ENCODE assay signal across 28 mouse cellular contexts in the genomic region with DNA sequence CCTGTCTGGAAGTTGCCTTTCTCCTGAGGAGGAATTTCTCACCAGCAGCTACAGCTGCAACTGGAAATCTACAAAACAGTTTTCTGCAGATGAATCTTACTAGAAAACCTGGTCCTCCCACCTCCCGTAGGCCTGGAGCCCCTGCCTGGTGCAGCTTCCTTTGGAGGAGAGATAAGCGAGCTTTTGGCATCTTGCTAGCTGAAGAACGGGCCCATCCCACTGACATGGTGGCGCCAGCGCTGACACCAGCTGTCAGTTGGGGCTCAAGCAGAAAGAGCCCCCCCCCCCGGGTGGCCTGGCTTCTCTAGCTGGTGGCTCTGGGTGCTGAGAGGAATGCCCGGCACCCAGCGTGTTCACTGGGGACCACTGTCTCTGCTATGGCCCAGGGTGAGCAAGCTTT. TPM values are rescaled to one million over a fixed set of nuclear protein-coding genes. Genes with fewer than 3 reads are reported as not detected.
DNase-seq lines count a peak whose midpoint lies in the region; ATAC-seq lines count a peak whose summit lies in the region.
"Had no signal": no experiment of that assay in that cellular context is flagged by ENCODE, and none has a peak within 500 bp of the region (broad histone marks: within the 10 kb centered on the region; RNA-seq: fewer than 3 reads in every experiment).

No protein-coding gene starts in this region.

- no peaks in the 10 kb centered on the region for H3K9me3 ChIP-seq in heart, embryonic 15.5 days (replicated peaks)
- no peaks in the 10 kb centered on the region for H3K9me3 ChIP-seq in liver, embryonic 11.5 days (ENCODE audit: control insufficient read depth, low read length)
- H3K9me3 ChIP-seq in midbrain, embryonic 11.5 days (ENCODE audit: control insufficient read depth, low read length): no peaks in the 10 kb centered on the region
- H3K9me3 ChIP-seq in midbrain, embryonic 16.5 days (replicated peaks; ENCODE audit: control insufficient read depth, low read length, poor library complexity, severe bottlenecking): no peaks in the 10 kb centered on the region
- H3K9me3 ChIP-seq: embryonic facial prominence, embryonic 12.5 days; midbrain, embryonic 13.5 days had no signal

- H3K36me3 ChIP-seq in heart, embryonic 15.5 days: no peaks in the 10 kb centered on the region
- H3K36me3 ChIP-seq in liver, embryonic 11.5 days (ENCODE audit: control insufficient read depth, insufficient read depth, low read length): no peaks in the 10 kb centered on the region
- no peaks in the 10 kb centered on the region for H3K36me3 ChIP-seq in midbrain, embryonic 11.5 days (ENCODE audit: control insufficient read depth, insufficient read depth, low read length)
- no peaks in the 10 kb centered on the region for H3K36me3 ChIP-seq in midbrain, embryonic 16.5 days (ENCODE audit: control insufficient read depth, insufficient read depth, low read length)
- H3K36me3 ChIP-seq: embryonic facial prominence, embryonic 12.5 days; midbrain, embryonic 13.5 days had no signal

- no peak overlapping the region for H3K4me3 ChIP-seq in heart, embryonic 15.5 days
- no peak overlapping the region for H3K4me3 ChIP-seq in liver, embryonic 11.5 days (ENCODE audit: low read depth, low read length)
- H3K4me3 ChIP-seq in midbrain, embryonic 11.5 days (ENCODE audit: low read depth, low read length): no peak overlapping the region
- H3K4me3 ChIP-seq in midbrain, embryonic 16.5 days (ENCODE audit: low read depth, low read length): no peak overlapping the region
- H3K4me3 ChIP-seq: embryonic facial prominence, embryonic 12.5 days; left cerebral cortex, adult 2 months; midbrain, embryonic 13.5 days had no signal

- no peak overlapping the region for H3K9ac ChIP-seq in heart, embryonic 15.5 days
- H3K9ac ChIP-seq in liver, embryonic 11.5 days (ENCODE audit: low read depth, low read length): no peak overlapping the region
- H3K9ac ChIP-seq in midbrain, embryonic 11.5 days (ENCODE audit: low read length): no peak overlapping the region
- H3K9ac ChIP-seq in midbrain, embryonic 16.5 days (ENCODE audit: low read depth, low read length): no peak overlapping the region
- H3K9ac ChIP-seq: embryonic facial prominence, embryonic 12.5 days; forebrain, postnatal 0 days; liver, postnatal 0 days; midbrain, embryonic 13.5 days had no signal

- peak overlapping the region; percentile 70 for H3K27ac ChIP-seq in heart, embryonic 15.5 days
- peak overlapping the region; percentile 54 for H3K27ac ChIP-seq in liver, embryonic 11.5 days (ENCODE audit: low read depth, low read length)
- no peak overlapping the region for H3K27ac ChIP-seq in midbrain, embryonic 11.5 days (ENCODE audit: low read depth, low read length)
- no peak overlapping the region for H3K27ac ChIP-seq in midbrain, embryonic 16.5 days (ENCODE audit: low read length)
- H3K27ac ChIP-seq: embryonic facial prominence, embryonic 12.5 days; left cerebral cortex, adult 2 months; midbrain, embryonic 13.5 days had no signal

- peaks cover 4% of the 10 kb centered on the region; the same call in 1 of the 2 replicates for H3K27me3 ChIP-seq in heart, embryonic 15.5 days
- H3K27me3 ChIP-seq in liver, embryonic 11.5 days (replicated peaks; ENCODE audit: control insufficient read depth, insufficient read depth, low read length): peaks cover 18% of the 10 kb centered on the region
- H3K27me3 ChIP-seq in midbrain, embryonic 11.5 days (ENCODE audit: control insufficient read depth, insufficient read depth, low read length): peaks cover 7% of the 10 kb centered on the region
- H3K27me3 ChIP-seq in midbrain, embryonic 16.5 days (ENCODE audit: control insufficient read depth, insufficient read depth, low read depth, low read length): peaks cover 14% of the 10 kb centered on the region

- 23% methylated on average over 8 of the region's 8 CpGs for WGBS in heart, embryonic 15.5 days
- 30% methylated on average over 8 of the region's 8 CpGs for WGBS in liver, embryonic 11.5 days
- WGBS in midbrain, embryonic 11.5 days: 74% methylated on average over 8 of the region's 8 CpGs
- 73% methylated on average over 8 of the region's 8 CpGs for WGBS in midbrain, embryonic 16.5 days

- DNase-seq in heart, postnatal 4 days: no peak
- DNase-seq in liver, embryonic 11.5 days (ENCODE audit: low spot score): no peak
- DNase-seq in liver: no peak
- peak; percentile 80 for DNase-seq in midbrain, embryonic 11.5 days (ENCODE audit: low spot score, missing footprints)
- DNase-seq in kidney, adult 8-10 months: no peak
- DNase-seq: adrenal gland, postnatal 14 days; cerebellum, adult 2 months; cerebellum, postnatal 25 days; forebrain, postnatal 0 days; gastrocnemius, postnatal 14 days; heart, postnatal 10 days; kidney, adult 2 months; kidney, postnatal 10 days; liver, postnatal 0 days; right cerebral cortex, postnatal 14 days; spleen, adult 18-20 months had no signal

- ATAC-seq in heart, embryonic 15.5 days (replicated peaks; ENCODE audit: insufficient number of reproducible peaks, insufficient read depth, low FRiP score, low read depth): 0 out of 2 replicates have a peak, but pooled peaks have one; percentile 6
- ATAC-seq in liver, embryonic 11.5 days (replicated peaks; ENCODE audit: low FRiP score): no peak
- ATAC-seq in midbrain, embryonic 11.5 days (ENCODE audit: low FRiP score): no peak
- no peak for ATAC-seq in midbrain, embryonic 16.5 days
- ATAC-seq: forebrain, postnatal 0 days; hindbrain, embryonic 16.5 days; liver, postnatal 0 days; midbrain, embryonic 13.5 days had no signal

- H3K4me1 ChIP-seq in heart, embryonic 15.5 days (replicated peaks): peaks cover 76% of the 10 kb centered on the region
- H3K4me1 ChIP-seq in liver, embryonic 11.5 days (replicated peaks; ENCODE audit: control insufficient read depth, insufficient read depth, low read length): peaks cover 28% of the 10 kb centered on the region
- peaks cover 5% of the 10 kb centered on the region for H3K4me1 ChIP-seq in midbrain, embryonic 11.5 days (ENCODE audit: control insufficient read depth, insufficient read depth, low read length)
- peaks cover 4% of the 10 kb centered on the region; the same call in 1 of the 2 replicates for H3K4me1 ChIP-seq in midbrain, embryonic 16.5 days (ENCODE audit: control insufficient read depth, insufficient read depth, low read length)
- H3K4me1 ChIP-seq: embryonic facial prominence, embryonic 12.5 days had no signal

- H3K4me2 ChIP-seq in heart, embryonic 15.5 days: peak overlapping the region; percentile 19; the same call in 1 of the 2 replicates
- no peak overlapping the region; the same call in 1 of the 2 replicates for H3K4me2 ChIP-seq in liver, embryonic 11.5 days
- no peak overlapping the region for H3K4me2 ChIP-seq in midbrain, embryonic 11.5 days
- no peak overlapping the region for H3K4me2 ChIP-seq in midbrain, embryonic 16.5 days (ENCODE audit: low read length)
- H3K4me2 ChIP-seq: embryonic facial prominence, embryonic 12.5 days; midbrain, embryonic 13.5 days had no signal

RNA-seq across cellular contexts. Expression of a gene that starts 6.7 kb away (rescaled TPM):
- polyA plus RNA-seq in heart, embryonic 15.5 days (2015; fragmentation: Nextera tagmentation; extraction: Ambion mirVana): 5.3 and 7.9 TPM in 2 replicates
- 1 to 10 TPM; 1.6 to 2.5 TPM for total RNA-seq in heart, postnatal 4 days (2021)
- polyA plus RNA-seq in liver, embryonic 11.5 days (2014; fragmentation: Nextera tagmentation; extraction: Ambion mirVana): 7.6 and 7.7 TPM in 2 replicates
- polyA plus RNA-seq in midbrain, embryonic 11.5 days (2014; fragmentation: Nextera tagmentation; extraction: Ambion mirVana): not detected in 2 replicates
- polyA plus RNA-seq in midbrain, embryonic 16.5 days (2015; fragmentation: Nextera tagmentation; extraction: Ambion mirVana): not detected in 2 replicates
- total RNA-seq: forebrain, postnatal 0 days; gastrocnemius, postnatal 14 days; layer of hippocampus, postnatal 10 days; left cerebral cortex, adult 2 months; left cerebral cortex, postnatal 36 days; megakaryocyte progenitor cell, adult 5-6 weeks had no signal
- polyA plus RNA-seq: C2C12; cerebellum, adult 2 months; forebrain, postnatal 0 days; hindbrain, embryonic 16.5 days; midbrain, embryonic 13.5 days had no signal

RNA-seq across cellular contexts. Expression of a gene that starts 51.5 kb away (rescaled TPM):
- 0.06 and 0.28 TPM in 2 replicates for polyA plus RNA-seq in heart, embryonic 15.5 days (2015; fragmentation: Nextera tagmentation; extraction: Ambion mirVana)
- not detected for total RNA-seq in heart, postnatal 4 days (2021)
- 0.10 and 0.16 TPM in 2 replicates for polyA plus RNA-seq in liver, embryonic 11.5 days (2014; fragmentation: Nextera tagmentation; extraction: Ambion mirVana)
- not detected in 2 replicates for polyA plus RNA-seq in midbrain, embryonic 11.5 days (2014; fragmentation: Nextera tagmentation; extraction: Ambion mirVana)
- not detected in 2 replicates for polyA plus RNA-seq in midbrain, embryonic 16.5 days (2015; fragmentation: Nextera tagmentation; extraction: Ambion mirVana)
- total RNA-seq: adrenal gland, postnatal 14 days; forebrain, postnatal 0 days; gastrocnemius, postnatal 14 days; heart, postnatal 10 days; layer of hippocampus, postnatal 10 days; left cerebral cortex, adult 2 months; left cerebral cortex, postnatal 36 days; megakaryocyte progenitor cell, adult 5-6 weeks had no signal
- polyA plus RNA-seq: C2C12; cerebellum, adult 2 months; forebrain, postnatal 0 days; hindbrain, embryonic 16.5 days; liver, postnatal 0 days; midbrain, embryonic 13.5 days; neural tube, embryonic 11.5 days; testis, adult 2 months had no signal

Comparison
In these comparisons a context has a peak if more than half of its experiments do, and no peak if none do; other contexts are left out.
1. H3K27ac ChIP-seq: peak in heart, embryonic 15.5 days (single experiment) and liver, embryonic 11.5 days (single experiment); none in midbrain, embryonic 11.5 days (single experiment) and midbrain, embryonic 16.5 days (single experiment).